Mouse (Mus musculus) liver, embryonic 14.5 days (tissue): ENCODE data around the gene Vapb.

Experiments used
- CTCF ChIP-seq: IDR thresholded peaks from 2 replicates; pipeline ENCODE4 v1.5.1; 2016; ENCODE audit warnings: antibody characterized with exemption, low read depth, control low read depth
- EP300 ChIP-seq: IDR thresholded peaks from 2 replicates; pipeline ENCODE4 v1.6.1; 2016; ENCODE audit warnings: antibody characterized with exemption, low read depth

DNA sequence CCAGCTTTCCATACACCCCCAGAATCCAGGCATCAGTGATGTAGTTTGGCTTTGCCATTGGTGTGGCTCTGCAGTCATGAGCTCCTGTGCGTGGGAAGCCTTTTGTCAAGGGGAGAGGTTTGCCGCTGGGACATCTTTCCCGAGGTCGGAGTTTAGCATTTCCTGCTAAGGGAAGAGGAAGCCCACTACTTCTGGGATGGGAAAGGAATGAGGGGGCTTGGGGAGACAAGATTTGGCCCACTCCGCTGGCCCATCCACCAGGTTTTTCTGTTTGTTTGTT is 73.5 kb downstream of the Vapb start:
- TF ChIP-seq CTCF, result no peak
- no peak for TF ChIP-seq EP300
